Mouse (Mus musculus) naive thymus-derived CD4-positive, alpha-beta T cell, adult 2 months (primary cell): ENCODE results near the gene Cenpa.
"Not testable (repeated sequence)": the region's sequence is repeated elsewhere in the genome, so short reads cannot be mapped to it uniquely, and the experiment has no call there.

Source experiments
- DNase-seq: peaks from one replicate; pipeline ENCODE4 v3.0.0-alpha.2; 2011; ENCODE audit warnings: low read depth

Gene Cenpa

DNA sequence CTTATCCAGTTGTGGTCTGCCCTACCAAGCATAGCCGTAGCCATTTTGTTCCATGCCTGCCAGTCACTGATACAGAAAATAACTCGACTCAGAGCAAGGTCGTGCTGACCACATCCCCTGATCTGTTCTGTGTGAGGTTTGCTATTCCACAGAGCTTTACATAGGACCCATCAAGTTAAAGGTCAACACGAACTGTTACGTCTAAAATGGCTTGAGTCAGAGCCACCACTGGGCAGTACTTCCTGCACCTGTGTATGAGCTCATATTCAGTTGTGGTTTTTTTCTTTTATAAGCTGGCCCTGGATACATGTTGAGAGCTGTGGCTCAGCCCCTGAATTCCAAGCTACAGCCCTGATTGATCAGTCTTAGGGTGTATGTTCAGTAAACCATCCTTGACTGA is 13.0 kb downstream of the Cenpa start:
- DNase-seq = no peak

- no peak for DNase-seq
These were observed 15.4 kb downstream of the Cenpa start for GRCm38 (mm10) chr5:30681970-30682369.

DNA sequence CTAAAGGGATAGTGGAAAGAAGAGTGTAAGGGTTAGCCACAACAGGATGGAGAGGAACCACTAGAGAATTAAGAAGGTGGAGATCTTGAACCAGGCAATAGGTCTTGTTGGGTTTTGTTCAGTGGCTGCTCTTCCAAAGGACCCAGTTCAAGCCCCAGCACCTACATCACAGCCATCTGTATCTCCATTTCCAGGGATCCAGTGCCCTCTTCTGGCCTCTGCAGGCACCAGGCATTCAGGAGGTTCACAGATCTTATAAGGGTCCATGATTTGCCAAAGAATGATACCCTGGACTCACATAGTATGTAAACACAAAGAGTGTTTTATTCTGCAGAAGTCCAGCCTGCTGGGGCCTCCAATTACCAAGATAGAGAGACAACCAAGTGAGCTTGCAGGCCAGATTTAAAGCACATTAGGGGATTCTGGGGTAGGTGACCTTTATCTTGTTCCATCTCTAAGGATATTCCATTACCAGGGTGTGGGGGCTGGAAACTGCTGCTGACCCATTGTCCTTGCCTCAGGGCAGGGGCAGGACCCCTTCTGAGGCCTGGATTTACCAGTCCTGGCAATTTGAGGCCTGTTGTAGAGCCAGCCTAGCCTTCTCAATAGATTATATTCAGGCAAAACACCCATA is 16.5 kb downstream of the Cenpa start:
- DNase-seq = peak; percentile 46

DNA sequence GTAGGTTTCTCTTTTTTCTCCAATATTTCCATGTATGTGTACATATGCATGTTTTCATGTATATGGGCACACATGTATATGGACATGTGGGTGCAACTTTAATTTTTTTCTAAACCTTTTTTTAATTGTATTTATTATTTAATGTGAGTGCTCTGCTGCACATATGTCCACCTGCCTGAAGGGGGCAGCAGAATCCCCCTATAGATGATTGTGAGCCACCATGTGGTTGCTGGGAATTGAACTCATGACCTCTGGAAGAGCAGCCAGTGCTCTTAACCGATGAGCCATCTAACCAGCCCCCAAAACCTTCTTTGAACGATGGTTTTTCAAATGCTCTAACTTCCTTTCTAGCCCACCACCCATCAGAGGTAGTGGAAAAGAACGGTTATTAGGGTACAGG is 17.4 kb downstream of the Cenpa start:
- DNase-seq = peak; percentile 28

DNA sequence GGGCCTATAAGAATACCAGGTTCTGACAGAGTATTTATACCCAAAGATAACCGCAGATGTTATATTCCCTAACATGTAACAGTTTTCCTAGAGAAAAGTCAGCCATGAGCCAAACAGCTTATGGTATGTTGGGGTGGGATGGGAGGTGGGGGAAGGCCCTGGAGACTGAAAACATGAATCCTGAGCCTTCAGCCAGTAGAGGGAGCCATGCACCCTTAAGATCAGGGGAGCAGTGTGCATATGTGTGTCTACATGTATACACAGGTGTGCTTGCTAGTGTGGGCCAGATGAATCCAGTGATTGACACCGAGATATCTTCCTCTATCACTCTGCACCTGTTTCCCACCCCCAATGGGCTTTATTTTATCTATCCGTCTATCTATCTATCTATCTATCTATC is 20.2 kb downstream of the Cenpa start:
- peak; percentile 28 for DNase-seq

DNA sequence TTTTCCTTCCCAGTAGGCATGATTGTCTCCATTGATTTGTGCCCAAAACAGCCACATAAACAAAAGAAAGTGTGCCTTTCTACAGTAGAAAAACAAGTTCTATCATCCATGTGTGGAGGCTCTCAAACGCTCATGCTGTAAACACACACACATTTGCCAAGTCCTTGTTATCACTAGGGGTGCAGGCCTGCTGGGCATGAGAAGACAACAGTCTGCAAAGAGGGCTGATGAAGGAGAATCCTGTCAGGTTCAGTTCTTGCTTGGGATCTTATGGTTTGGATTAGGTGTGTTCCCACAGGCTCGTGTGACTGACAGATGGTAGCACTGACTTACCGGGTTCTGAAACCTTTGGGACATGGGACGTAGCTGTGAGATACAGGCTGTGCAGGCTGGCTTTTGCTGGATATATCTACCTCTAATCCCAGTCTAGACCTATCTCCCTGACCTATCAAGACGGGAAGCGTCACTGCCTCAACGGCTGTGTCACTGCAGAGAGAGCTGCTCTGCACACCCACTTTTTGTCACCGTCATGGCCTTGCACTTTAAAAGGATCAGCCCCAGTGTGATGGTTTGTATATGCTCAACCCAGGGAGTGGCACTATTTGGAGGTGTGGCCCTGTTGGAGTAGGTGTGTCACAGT is 33.9 kb downstream of the Cenpa start:
- no peak for DNase-seq

GRCm38 (mm10) chr5:30701373-30701772 is 34.8 kb downstream of the Cenpa start:
- DNase-seq = not testable (repeated sequence)

DNA sequence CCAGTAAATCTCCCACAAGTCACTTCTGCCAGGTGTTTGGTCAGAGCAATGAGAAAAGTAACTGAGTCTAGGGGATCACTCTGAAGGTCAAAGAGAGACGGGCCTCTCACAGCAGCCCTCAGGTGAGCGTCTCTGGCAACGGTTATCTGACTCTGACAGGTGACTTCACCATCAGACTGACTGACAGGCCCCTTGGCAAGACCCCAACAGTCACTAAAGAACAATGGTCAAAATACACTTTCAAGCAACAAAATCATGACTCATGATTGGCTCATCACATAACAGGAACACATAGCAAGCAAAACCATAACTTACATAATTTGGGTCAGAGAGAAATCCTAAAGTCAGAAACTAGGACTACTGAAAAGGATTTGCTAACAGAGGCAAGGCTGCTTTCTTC is 35.3 kb downstream of the Cenpa start:
- DNase-seq = no peak

- DNase-seq = peak; percentile 89
These were observed 43.3 kb downstream of the Cenpa start for GRCm38 (mm10) chr5:30709744-30710383.

DNA sequence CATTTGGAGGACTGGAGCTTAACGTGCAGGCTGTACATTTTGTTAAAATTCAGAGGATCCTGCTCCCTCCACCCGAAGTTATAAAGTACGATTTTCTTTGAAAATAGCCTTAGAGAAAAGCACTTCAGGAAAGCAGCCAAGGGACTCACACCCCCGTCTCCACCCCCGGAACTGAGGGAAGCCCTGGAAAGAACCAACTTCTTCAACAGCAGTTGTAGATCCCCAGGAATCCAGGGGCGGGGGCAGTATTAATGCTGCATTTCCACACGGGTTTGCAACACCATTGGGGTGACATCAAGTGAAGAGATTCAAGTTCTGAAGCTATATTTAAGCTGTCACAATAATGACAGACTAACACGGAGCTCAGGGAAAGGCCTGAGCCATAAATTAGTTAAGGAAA is 43.9 kb downstream of the Cenpa start:
- DNase-seq = peak; percentile 10

- peak; percentile 66 for DNase-seq
These were observed 44.8 kb downstream of the Cenpa start, which contains the start of gene Dpysl5 for GRCm38 (mm10) chr5:30711147-30712001. Dpysl5 (plus strand) TSS chr5:30711564.

- no peak for DNase-seq
These were observed 45.4 kb downstream of the Cenpa start for GRCm38 (mm10) chr5:30712002-30712390.

DNA sequence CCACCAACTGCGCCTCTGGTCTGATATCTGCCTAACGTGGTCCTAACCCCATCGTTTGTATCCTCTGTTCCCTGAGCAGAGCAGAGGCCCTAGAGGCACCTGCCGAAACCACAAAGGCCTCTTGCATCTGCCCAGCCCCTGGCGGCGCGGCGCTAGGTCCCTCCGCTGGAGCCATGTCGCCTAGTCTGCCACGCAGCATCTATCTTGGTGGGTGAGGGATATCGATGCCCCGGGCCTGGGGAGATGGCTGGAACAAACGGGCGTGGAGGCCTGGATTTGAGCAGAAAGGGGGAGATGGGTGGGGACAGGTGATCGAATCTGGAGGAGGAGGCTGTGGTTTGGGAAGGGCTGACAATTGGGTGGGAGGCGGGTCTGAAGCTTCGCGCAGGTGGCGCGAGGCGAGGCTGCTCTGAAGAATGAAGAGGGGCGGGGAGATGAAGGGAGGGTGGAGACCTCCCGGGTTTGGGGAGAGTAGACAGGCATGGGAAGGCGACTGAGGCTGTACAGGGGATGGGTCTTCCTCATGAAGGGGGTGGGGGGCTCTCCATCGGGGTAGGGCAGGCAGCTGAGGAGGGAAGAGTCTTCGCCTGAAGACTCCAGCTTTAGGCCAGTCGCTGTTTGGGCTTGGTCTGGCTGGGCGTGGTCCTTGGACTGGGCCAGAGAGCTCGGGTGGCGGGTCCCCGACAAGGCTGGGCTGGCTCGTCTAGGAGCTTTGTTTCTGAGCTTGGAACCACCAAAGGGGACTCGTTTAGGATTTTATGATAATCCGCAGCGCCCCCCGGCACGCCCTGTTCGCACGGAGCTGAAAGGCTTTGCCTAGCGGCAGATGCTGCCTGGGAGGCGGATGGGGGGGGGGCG is 46.1 kb downstream of the Cenpa start:
- DNase-seq = peak; percentile 37

DNA sequence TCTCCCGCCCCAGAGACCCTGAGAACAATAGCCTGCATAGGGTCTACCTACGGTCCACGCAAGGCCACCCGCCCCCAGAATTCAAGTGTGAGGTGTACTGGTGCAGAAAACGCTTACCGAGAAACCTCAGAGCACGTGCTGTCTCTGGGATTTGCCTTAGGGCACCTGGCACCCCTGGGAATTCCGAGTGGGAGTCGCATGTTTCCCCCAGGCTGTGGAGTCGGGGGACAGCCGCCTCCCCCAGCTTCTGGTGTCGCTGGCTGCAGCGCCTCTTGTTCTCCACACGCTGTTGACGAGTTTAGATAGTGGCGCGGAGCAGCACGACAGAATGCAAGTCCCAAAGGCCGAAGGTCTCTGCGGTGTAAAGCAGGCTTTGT is 46.7 kb downstream of the Cenpa start:
- no peak for DNase-seq

DNA sequence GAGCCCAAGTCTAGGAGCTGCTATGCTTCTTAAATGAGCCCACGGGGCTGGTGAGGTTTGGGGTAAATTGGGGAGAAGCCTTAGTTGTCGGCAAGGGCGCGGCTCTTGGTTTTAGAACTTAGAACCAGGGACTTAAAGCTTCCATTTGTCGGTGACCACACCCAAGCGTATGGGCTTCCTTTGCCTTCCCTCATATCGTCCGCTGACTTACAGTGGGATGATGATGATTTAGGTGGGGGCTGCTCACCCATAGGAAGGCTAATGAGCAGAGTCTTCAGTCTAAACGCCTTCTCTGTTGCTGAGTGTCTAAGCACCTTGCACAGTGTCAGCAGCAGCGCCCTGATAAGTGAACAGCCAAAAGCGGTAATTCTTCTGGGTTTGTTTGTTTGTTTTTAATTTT is 47.1 kb downstream of the Cenpa start:
- DNase-seq = peak; percentile 16

DNA sequence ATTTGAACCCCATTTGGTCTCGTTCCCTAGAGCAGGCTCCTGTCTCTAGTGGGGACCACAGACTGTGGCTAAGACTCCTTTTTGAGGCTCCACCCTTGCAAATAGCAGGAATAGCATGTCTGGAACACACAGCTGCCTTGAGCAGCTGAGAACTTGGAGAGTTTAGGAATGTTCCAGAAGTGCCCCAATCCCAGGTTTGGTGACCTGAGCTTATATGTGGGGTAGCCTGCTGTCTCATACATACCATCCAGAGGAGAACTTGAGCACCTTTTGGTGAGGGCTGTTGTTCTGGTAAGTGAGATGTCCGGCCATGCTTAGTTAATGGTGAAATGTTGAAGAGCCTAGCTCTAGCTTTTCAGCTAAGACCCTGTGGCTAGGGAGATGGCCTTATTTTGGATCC is 49.7 kb downstream of the Cenpa start:
- DNase-seq = no peak

DNA sequence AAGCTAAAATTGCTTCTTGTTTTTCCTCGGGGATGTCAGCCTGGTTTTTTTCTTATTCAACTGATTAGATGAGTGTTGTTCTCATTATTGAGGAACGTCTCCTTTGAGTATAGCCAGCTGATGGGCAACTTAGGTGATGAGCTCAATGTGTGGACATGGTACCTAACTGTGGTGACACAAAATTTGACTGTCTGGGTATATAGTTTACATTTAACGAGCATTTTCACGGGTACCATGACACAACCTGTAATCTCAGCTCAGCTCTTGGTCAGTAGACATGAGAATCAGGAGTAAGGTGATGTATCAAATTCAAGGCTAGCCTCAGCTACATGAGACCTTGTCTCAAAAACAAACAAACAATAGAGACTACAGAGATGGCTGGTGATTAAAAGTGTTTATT is 50.9 kb downstream of the Cenpa start:
- DNase-seq = no peak

GRCm38 (mm10) chr5:30717991-30718703 is 51.6 kb downstream of the Cenpa start:
- DNase-seq = no peak

GRCm38 (mm10) chr5:30721935-30722334 is 55.4 kb downstream of the Cenpa start:
- DNase-seq = no peak
